Mouse (Mus musculus): Measurements from ENCODE around the gene Mlh3.

Mlh3 gene

GRCm38 (mm10) chr12:85185810-85186209 lies 84.6 kb downstream of the Mlh3 start:
- DNase-seq, result no peak

Measured in cerebellum, adult 11 months (tissue).